In genomic region chr19:27075019-27075418, GRCm38 (mm10) we compare ENCODE assay signal across 20 mouse cellular contexts.
A peak's percentile ranks its signal among the peaks of the same experiment; 100 is the strongest.
DNase-seq lines count a peak whose midpoint lies in the region; ATAC-seq and TF ChIP-seq lines count a peak whose summit lies in the region.
"Had no signal": no experiment of that assay in that cellular context is flagged by ENCODE, and none has a peak within 500 bp of the region (broad histone marks: within the 10 kb centered on the region; RNA-seq: fewer than 3 reads in every experiment).

No protein-coding gene starts in this region.

- no peaks in the 10 kb centered on the region for H3K36me3 ChIP-seq in limb, embryonic 10.5 days
- H3K36me3 ChIP-seq in limb, embryonic 14.5 days (ENCODE audit: control insufficient read depth, insufficient read depth, low read length): no peaks in the 10 kb centered on the region
- H3K36me3 ChIP-seq: embryonic facial prominence, embryonic 15.5 days; forebrain, embryonic 10.5 days; heart, embryonic 12.5 days; hindbrain, embryonic 15.5 days had no signal

- intact Hi-C loops in heart, postnatal 25 days (cut with DNase I): no loop called here

- DNase-seq in kidney, adult 11 months: peak; percentile 4
- no peak for DNase-seq in kidney, adult 18-20 months
- DNase-seq in brain, adult 2 months (ENCODE audit: low read depth, low spot score): peak; percentile 27
- peak; percentile 33 for DNase-seq in limb, embryonic 10.5 days (ENCODE audit: low spot score)
- DNase-seq in limb, embryonic 14.5 days (ENCODE audit: low spot score): no peak
- DNase-seq in heart, postnatal 25 days (ENCODE audit: low spot score): no peak
- no peak for DNase-seq in spleen, postnatal 14 days (ENCODE audit: low spot score in 2 of 2)
- DNase-seq: adrenal gland, postnatal 25 days; cerebellum, adult 11 months; cerebellum, adult 8-10 months; cerebellum, postnatal 14 days; embryo, embryonic 11 days; gastrocnemius, postnatal 14 days; heart, postnatal 36 days had no signal

- H3K27ac ChIP-seq in limb, embryonic 10.5 days: peak overlapping the region; percentile 53; the same call in 1 of the 2 replicates
- no peak overlapping the region for H3K27ac ChIP-seq in limb, embryonic 14.5 days (replicated peaks; ENCODE audit: low read depth, low read length)
- H3K27ac ChIP-seq: embryonic facial prominence, embryonic 15.5 days; forebrain, embryonic 10.5 days; hindbrain, embryonic 15.5 days had no signal

- no peak overlapping the region for H3K9ac ChIP-seq in limb, embryonic 14.5 days (ENCODE audit: low read depth, low read length, severe bottlenecking)
- H3K9ac ChIP-seq: embryonic facial prominence, embryonic 15.5 days; heart, embryonic 12.5 days; hindbrain, embryonic 15.5 days had no signal

- no peak for TF ChIP-seq POLR2A in limb, embryonic 14.5 days (IDR thresholded peaks at IDR 0.05; ENCODE audit: borderline replicate concordance, extremely low read depth, insufficient read depth, insufficient read length)

- peak; percentile 47; the same call in 1 of the 2 replicates for ATAC-seq in limb, embryonic 14.5 days (ENCODE audit: low FRiP score, low read depth)
- ATAC-seq: forebrain, embryonic 14.5 days had no signal

- WGBS in limb, embryonic 10.5 days: 50% methylated on average over 5 of the region's 5 CpGs
- 14% methylated on average over 5 of the region's 5 CpGs for WGBS in limb, embryonic 14.5 days

- no peak overlapping the region for H3K4me3 ChIP-seq in limb, embryonic 10.5 days
- H3K4me3 ChIP-seq in limb, embryonic 14.5 days (replicated peaks; ENCODE audit: low read length): no peak overlapping the region
- H3K4me3 ChIP-seq: embryonic facial prominence, embryonic 15.5 days; erythroblast, embryonic 14.5 days; forebrain, embryonic 10.5 days; heart, embryonic 12.5 days; hindbrain, embryonic 15.5 days had no signal

- no peak overlapping the region for H3K4me2 ChIP-seq in limb, embryonic 14.5 days (replicated peaks; ENCODE audit: low read depth, low read length, severe bottlenecking)
- H3K4me2 ChIP-seq: embryonic facial prominence, embryonic 15.5 days; heart, embryonic 12.5 days; hindbrain, embryonic 15.5 days had no signal

- H3K4me1 ChIP-seq in limb, embryonic 10.5 days: peaks cover 10% of the 10 kb centered on the region
- H3K4me1 ChIP-seq in limb, embryonic 14.5 days (ENCODE audit: control insufficient read depth, insufficient read depth, low read length): no peaks in the 10 kb centered on the region
- H3K4me1 ChIP-seq: embryonic facial prominence, embryonic 15.5 days; forebrain, embryonic 10.5 days; hindbrain, embryonic 15.5 days had no signal

- no peaks in the 10 kb centered on the region for H3K9me3 ChIP-seq in limb, embryonic 10.5 days (replicated peaks)
- H3K9me3 ChIP-seq in limb, embryonic 14.5 days (ENCODE audit: control insufficient read depth, low read length): no peaks in the 10 kb centered on the region
- H3K9me3 ChIP-seq: embryonic facial prominence, embryonic 15.5 days; forebrain, embryonic 10.5 days; heart, embryonic 12.5 days; hindbrain, embryonic 15.5 days had no signal

- no peaks in the 10 kb centered on the region for H3K27me3 ChIP-seq in limb, embryonic 10.5 days (ENCODE audit: low read depth, poor library complexity, severe bottlenecking)
- H3K27me3 ChIP-seq in limb, embryonic 14.5 days (ENCODE audit: control insufficient read depth, insufficient read depth, low read length): no peaks in the 10 kb centered on the region
- H3K27me3 ChIP-seq: embryonic facial prominence, embryonic 15.5 days; heart, embryonic 12.5 days had no signal

Comparison
In these comparisons a context has a peak if more than half of its experiments do, and no peak if none do; other contexts are left out.
1. DNase-seq: peak in kidney, adult 11 months (single experiment), brain, adult 2 months (single experiment) and limb, embryonic 10.5 days (single experiment); none in kidney, adult 18-20 months (single experiment), limb, embryonic 14.5 days (single experiment), heart, postnatal 25 days (single experiment) and spleen, postnatal 14 days (0 of 2).